Mouse (Mus musculus): Measurements from ENCODE around the gene Etfa. TPM values are rescaled to one million over a fixed set of nuclear protein-coding genes. Genes with fewer than 3 reads are reported as not detected.

Gene Etfa
- polyA plus RNA-seq, 1 experiment from 2014 or later, result 190 TPM

- peaks cover 27% of the 10 kb centered on the region for H3K4me1 ChIP-seq (ENCODE audit: control insufficient read depth, insufficient read depth, low read length)
- no peak overlapping the region; the same call in 1 of the 2 replicates for H3K4me2 ChIP-seq (replicated peaks; ENCODE audit: low read depth, low read length)
- peaks cover 92% of the 10 kb centered on the region for H3K27me3 ChIP-seq (ENCODE audit: control insufficient read depth, insufficient read depth, low read length)
Observed at GRCm38 (mm10) chr9:55543703-55544401, 31.8 kb upstream of the Etfa start.

GRCm38 (mm10) chr9:55543336-55543702 lies 31.3 kb upstream of the Etfa start:
- ATAC-seq (ENCODE audit: low FRiP score, low TSS enrichment), result no peak
- H3K36me3 ChIP-seq (ENCODE audit: control insufficient read depth, insufficient read depth, low read length), result no peaks in the 10 kb centered on the region
- H3K9me3 ChIP-seq (ENCODE audit: control insufficient read depth, low read length), result no peaks in the 10 kb centered on the region
- no peak overlapping the region for H3K9ac ChIP-seq (ENCODE audit: low read depth, low read length)
- peaks cover 27% of the 10 kb centered on the region for H3K4me1 ChIP-seq (ENCODE audit: control insufficient read depth, insufficient read depth, low read length)
- WGBS, result 8% methylated on average over 8 of the region's 8 CpGs
- H3K27ac ChIP-seq (ENCODE audit: low read depth, low read length), result no peak overlapping the region
- no peak overlapping the region for H3K4me2 ChIP-seq (replicated peaks; ENCODE audit: low read depth, low read length)
- H3K4me3 ChIP-seq (ENCODE audit: low read length), result no peak overlapping the region; the same call in 1 of the 2 replicates
- H3K27me3 ChIP-seq (ENCODE audit: control insufficient read depth, insufficient read depth, low read length), result peaks cover 93% of the 10 kb centered on the region

More at GRCm38 (mm10) chr9:55543703-55544401, 31.8 kb upstream of the Etfa start:
- no peaks in the 10 kb centered on the region for H3K9me3 ChIP-seq (ENCODE audit: control insufficient read depth, low read length)
- ATAC-seq (ENCODE audit: low FRiP score, low TSS enrichment), result no peak
- no peak overlapping the region for H3K9ac ChIP-seq (ENCODE audit: low read depth, low read length)
- H3K27ac ChIP-seq (ENCODE audit: low read depth, low read length), result no peak overlapping the region
- H3K36me3 ChIP-seq (ENCODE audit: control insufficient read depth, insufficient read depth, low read length), result no peaks in the 10 kb centered on the region
- WGBS, result under 1% methylated on average over 46 of the region's 46 CpGs
- peak overlapping the region; percentile 6; the same call in 1 of the 2 replicates for H3K4me3 ChIP-seq (ENCODE audit: low read length)

GRCm38 (mm10) chr9:55542366-55543325 lies 30.6 kb upstream of the Etfa start:
- H3K27me3 ChIP-seq (ENCODE audit: control insufficient read depth, insufficient read depth, low read length), result peaks cover 91% of the 10 kb centered on the region
- H3K36me3 ChIP-seq (ENCODE audit: control insufficient read depth, insufficient read depth, low read length), result no peaks in the 10 kb centered on the region
- peak overlapping the region; percentile 47 for H3K4me3 ChIP-seq (ENCODE audit: low read length)
- WGBS, result 2% methylated on average over 59 of the region's 59 CpGs
- ATAC-seq (ENCODE audit: low FRiP score, low TSS enrichment), result no peak
- peaks cover 27% of the 10 kb centered on the region for H3K4me1 ChIP-seq (ENCODE audit: control insufficient read depth, insufficient read depth, low read length)
- peak overlapping the region; percentile 79 for H3K4me2 ChIP-seq (replicated peaks; ENCODE audit: low read depth, low read length)
- H3K9me3 ChIP-seq (ENCODE audit: control insufficient read depth, low read length), result no peaks in the 10 kb centered on the region
- H3K9ac ChIP-seq (ENCODE audit: low read depth, low read length), result peak overlapping the region; percentile 18; the same call in 1 of the 2 replicates
- no peak overlapping the region for H3K27ac ChIP-seq (ENCODE audit: low read depth, low read length)

- no peaks in the 10 kb centered on the region for H3K36me3 ChIP-seq (ENCODE audit: control insufficient read depth, insufficient read depth, low read length)
- no peak overlapping the region for H3K27ac ChIP-seq (ENCODE audit: low read depth, low read length)
- H3K9ac ChIP-seq (ENCODE audit: low read depth, low read length), result peak overlapping the region; percentile 18; the same call in 1 of the 2 replicates
- peak overlapping the region; percentile 47 for H3K4me3 ChIP-seq (ENCODE audit: low read length)
- H3K9me3 ChIP-seq (ENCODE audit: control insufficient read depth, low read length), result no peaks in the 10 kb centered on the region
- H3K4me2 ChIP-seq (replicated peaks; ENCODE audit: low read depth, low read length), result peak overlapping the region; percentile 79
- no peak for ATAC-seq (ENCODE audit: low FRiP score, low TSS enrichment)
- H3K27me3 ChIP-seq (ENCODE audit: control insufficient read depth, insufficient read depth, low read length), result peaks cover 91% of the 10 kb centered on the region
- H3K4me1 ChIP-seq (ENCODE audit: control insufficient read depth, insufficient read depth, low read length), result peaks cover 27% of the 10 kb centered on the region
- under 1% methylated on average over 59 of the region's 59 CpGs for WGBS
Observed at GRCm38 (mm10) chr9:55541681-55542365, 29.8 kb upstream of the Etfa start.

GRCm38 (mm10) chr9:55540888-55541287 lies 28.8 kb upstream of the Etfa start:
- Histone ChIP-seq H3K4me3 (ENCODE audit: low read length) (peak overlapping the region; percentile 47), H3K4me2 (replicated peaks; ENCODE audit: low read depth, low read length) (peak overlapping the region; percentile 79), H3K27ac (ENCODE audit: low read depth, low read length) (no peak overlapping the region), H3K4me1 (ENCODE audit: control insufficient read depth, insufficient read depth, low read length) (peaks cover 27% of the 10 kb centered on the region), H3K27me3 (ENCODE audit: control insufficient read depth, insufficient read depth, low read length) (peaks cover 86% of the 10 kb centered on the region), H3K36me3 (ENCODE audit: control insufficient read depth, insufficient read depth, low read length) (no peaks in the 10 kb centered on the region), H3K9me3 (ENCODE audit: control insufficient read depth, low read length) (no peaks in the 10 kb centered on the region), H3K9ac (ENCODE audit: low read depth, low read length) (0 out of 2 replicates have a peak overlapping the region, but pooled peaks have one; percentile 23)
- ATAC-seq (ENCODE audit: low FRiP score, low TSS enrichment), result peak; percentile 91
- under 1% methylated on average over 27 of the region's 28 CpGs for WGBS

- ATAC-seq (ENCODE audit: low FRiP score, low TSS enrichment), result no peak
- under 1% methylated on average over 12 of the region's 12 CpGs for WGBS
- peaks cover 27% of the 10 kb centered on the region for H3K4me1 ChIP-seq (ENCODE audit: control insufficient read depth, insufficient read depth, low read length)
- H3K9ac ChIP-seq (ENCODE audit: low read depth, low read length), result no peak overlapping the region
- no peaks in the 10 kb centered on the region for H3K36me3 ChIP-seq (ENCODE audit: control insufficient read depth, insufficient read depth, low read length)
- H3K4me3 ChIP-seq (ENCODE audit: low read length), result peak overlapping the region; percentile 47
- no peak overlapping the region for H3K27ac ChIP-seq (ENCODE audit: low read depth, low read length)
- H3K27me3 ChIP-seq (ENCODE audit: control insufficient read depth, insufficient read depth, low read length), result peaks cover 81% of the 10 kb centered on the region
- H3K9me3 ChIP-seq (ENCODE audit: control insufficient read depth, low read length), result no peaks in the 10 kb centered on the region
- H3K4me2 ChIP-seq (replicated peaks; ENCODE audit: low read depth, low read length), result peak overlapping the region; percentile 79
Observed at GRCm38 (mm10) chr9:55540391-55540770, 28.3 kb upstream of the Etfa start.

- WGBS, result 2% methylated on average over 31 of the region's 31 CpGs
- Histone ChIP-seq H3K36me3 (ENCODE audit: control insufficient read depth, insufficient read depth, low read length) (no peaks in the 10 kb centered on the region), H3K27me3 (ENCODE audit: control insufficient read depth, insufficient read depth, low read length) (peaks cover 76% of the 10 kb centered on the region), H3K4me2 (replicated peaks; ENCODE audit: low read depth, low read length) (peak overlapping the region; percentile 79), H3K27ac (ENCODE audit: low read depth, low read length) (no peak overlapping the region), H3K4me3 (ENCODE audit: low read length) (peak overlapping the region; percentile 47), H3K4me1 (ENCODE audit: control insufficient read depth, insufficient read depth, low read length) (peaks cover 21% of the 10 kb centered on the region), H3K9ac (ENCODE audit: low read depth, low read length) (no peak overlapping the region), H3K9me3 (ENCODE audit: control insufficient read depth, low read length) (no peaks in the 10 kb centered on the region)
- no peak for ATAC-seq (ENCODE audit: low FRiP score, low TSS enrichment)
Observed at GRCm38 (mm10) chr9:55539661-55540390, 27.8 kb upstream of the Etfa start.

- Histone ChIP-seq H3K4me2 (replicated peaks; ENCODE audit: low read depth, low read length) (no peak overlapping the region), H3K4me1 (ENCODE audit: control insufficient read depth, insufficient read depth, low read length) (peaks cover 20% of the 10 kb centered on the region; the same call in 1 of the 2 replicates)
- ATAC-seq (ENCODE audit: low FRiP score, low TSS enrichment), result no peak
Observed at GRCm38 (mm10) chr9:55539006-55539405, 27.0 kb upstream of the Etfa start.

More at GRCm38 (mm10) chr9:55539006-55539405, 27.0 kb upstream of the Etfa start:
- Histone ChIP-seq H3K27me3 (ENCODE audit: control insufficient read depth, insufficient read depth, low read length) (peaks cover 75% of the 10 kb centered on the region), H3K9me3 (ENCODE audit: control insufficient read depth, low read length) (no peaks in the 10 kb centered on the region), H3K27ac (ENCODE audit: low read depth, low read length) (no peak overlapping the region), H3K4me3 (ENCODE audit: low read length) (no peak overlapping the region; the same call in 1 of the 2 replicates), H3K9ac (ENCODE audit: low read depth, low read length) (no peak overlapping the region), H3K36me3 (ENCODE audit: control insufficient read depth, insufficient read depth, low read length) (no peaks in the 10 kb centered on the region)
- WGBS, result 4% methylated on average over 1 of the region's 1 CpGs
